Mouse (Mus musculus): ENCODE results near the gene Mcl1. TPM values are rescaled to one million over a fixed set of nuclear protein-coding genes. Genes with fewer than 3 reads are reported as not detected.
A peak's percentile ranks its signal among the peaks of the same experiment; 100 is the strongest.
"Not testable (repeated sequence)": the region's sequence is repeated elsewhere in the genome, so short reads cannot be mapped to it uniquely, and the experiment has no call there.

The Mcl1 gene
- polyA plus RNA-seq, 1 experiment: 565 TPM

GRCm38 (mm10) chr3:95663969-95664608 lies 5.5 kb downstream of the Mcl1 start:
- Histone ChIP-seq H3K27ac (ENCODE audit: insufficient read depth, low read depth, low read length) (peak overlapping the region; percentile 79), H3K4me1 (ENCODE audit: control insufficient read depth, insufficient read depth, low read length) (peaks cover 52% of the 10 kb centered on the region), H3K4me3 (ENCODE audit: insufficient read depth, low read length) (peak overlapping the region; percentile 22; the same call in 1 of the 2 replicates)
- TF ChIP-seq POLR2A (IDR thresholded peaks at IDR 0.05; ENCODE audit: borderline replicate concordance, low read depth, low read length): no peak
- no peak for TF ChIP-seq CTCF (IDR thresholded peaks at IDR 0.05; ENCODE audit: low read depth, low read length)

GRCm38 (mm10) chr3:95664940-95665352 lies 6.4 kb downstream of the Mcl1 start:
- Histone ChIP-seq H3K4me3 (ENCODE audit: insufficient read depth, low read length) (no peak overlapping the region), H3K4me1 (ENCODE audit: control insufficient read depth, insufficient read depth, low read length) (peaks cover 59% of the 10 kb centered on the region), H3K27ac (ENCODE audit: insufficient read depth, low read depth, low read length) (peak overlapping the region; percentile 44)
- no peak for TF ChIP-seq POLR2A (IDR thresholded peaks at IDR 0.05; ENCODE audit: borderline replicate concordance, low read depth, low read length)
- no peak for TF ChIP-seq CTCF (IDR thresholded peaks at IDR 0.05; ENCODE audit: low read depth, low read length)

GRCm38 (mm10) chr3:95666124-95666844 lies 7.7 kb downstream of the Mcl1 start:
- H3K27ac ChIP-seq (ENCODE audit: insufficient read depth, low read depth, low read length): peak overlapping the region; percentile 24
- TF ChIP-seq CTCF (IDR thresholded peaks at IDR 0.05; ENCODE audit: low read depth, low read length) (no peak), POLR2A (IDR thresholded peaks at IDR 0.05; ENCODE audit: borderline replicate concordance, low read depth, low read length) (no peak)
- H3K4me3 ChIP-seq (ENCODE audit: insufficient read depth, low read length): no peak overlapping the region
- H3K4me1 ChIP-seq (ENCODE audit: control insufficient read depth, insufficient read depth, low read length): peaks cover 64% of the 10 kb centered on the region

GRCm38 (mm10) chr3:95667521-95667920 lies 8.9 kb downstream of the Mcl1 start:
- H3K4me1 ChIP-seq (ENCODE audit: control insufficient read depth, insufficient read depth, low read length): peaks cover 76% of the 10 kb centered on the region
- H3K4me3 ChIP-seq (ENCODE audit: insufficient read depth, low read length): no peak overlapping the region
- H3K27ac ChIP-seq (ENCODE audit: insufficient read depth, low read depth, low read length): peak overlapping the region; percentile 90
- no peak for TF ChIP-seq POLR2A (IDR thresholded peaks at IDR 0.05; ENCODE audit: borderline replicate concordance, low read depth, low read length)
- no peak for TF ChIP-seq CTCF (IDR thresholded peaks at IDR 0.05; ENCODE audit: low read depth, low read length)

DNA sequence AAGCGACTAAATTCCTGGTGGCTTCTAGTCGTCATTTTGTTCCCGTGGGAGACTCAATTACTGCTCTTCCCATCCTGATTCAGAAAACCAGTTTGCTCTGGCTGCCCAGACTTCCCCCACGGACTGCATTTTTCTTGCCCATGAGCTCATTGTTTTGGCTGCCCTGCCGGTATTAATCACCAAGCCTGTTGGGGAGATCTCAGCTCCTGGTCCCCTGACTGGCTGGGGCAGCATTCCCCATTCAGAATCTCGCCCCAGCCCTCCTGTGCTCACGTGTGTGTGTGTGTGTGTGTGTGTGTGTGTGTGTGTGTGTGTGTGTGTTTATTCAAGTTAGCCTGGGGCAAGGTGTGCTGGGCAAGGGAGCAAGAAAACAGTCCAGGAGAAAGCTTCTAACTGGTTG lies 9.4 kb downstream of the Mcl1 start:
- Histone ChIP-seq H3K27ac (ENCODE audit: insufficient read depth, low read depth, low read length) (peak overlapping the region; percentile 90), H3K4me3 (ENCODE audit: insufficient read depth, low read length) (peak overlapping the region; percentile 12; the same call in 1 of the 2 replicates), H3K4me1 (ENCODE audit: control insufficient read depth, insufficient read depth, low read length) (peaks cover 77% of the 10 kb centered on the region)
- TF ChIP-seq CTCF (IDR thresholded peaks at IDR 0.05; ENCODE audit: low read depth, low read length): no peak
- TF ChIP-seq POLR2A (IDR thresholded peaks at IDR 0.05; ENCODE audit: borderline replicate concordance, low read depth, low read length): no peak

DNA sequence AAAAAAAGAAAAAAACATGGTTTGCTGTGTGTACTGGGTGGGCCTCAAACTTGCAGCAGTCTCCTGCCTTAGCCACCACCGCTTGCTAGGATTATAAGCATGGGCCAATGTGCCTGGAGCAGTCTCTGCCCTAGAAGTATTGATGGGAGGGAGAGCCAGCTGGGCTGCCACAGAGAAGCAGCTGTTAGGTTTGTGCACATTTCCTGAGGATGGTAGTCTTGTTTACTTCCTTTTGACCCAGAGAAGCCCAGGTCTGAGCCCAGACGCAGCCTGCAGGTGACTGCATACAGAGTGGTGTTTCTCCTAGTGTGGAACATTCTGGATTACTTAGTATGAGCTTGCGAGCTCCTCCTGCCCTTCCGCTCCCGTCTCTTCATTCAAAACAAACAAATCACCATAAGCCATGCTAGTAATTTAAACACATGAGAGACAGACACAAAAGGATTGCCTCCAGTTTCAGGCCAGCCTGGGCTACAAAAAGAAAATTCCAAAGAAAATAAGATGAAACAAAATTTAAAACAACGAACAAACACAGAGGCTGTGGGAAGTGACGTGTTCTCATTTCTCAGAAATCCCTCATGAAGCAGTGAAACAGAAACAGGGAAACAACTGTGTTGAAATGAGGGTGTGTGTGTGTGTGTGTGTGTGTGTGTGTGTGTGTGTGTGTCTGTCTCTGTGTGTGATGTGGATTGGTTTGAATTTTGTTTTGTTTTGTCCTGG lies 10.2 kb downstream of the Mcl1 start:
- TF ChIP-seq CTCF (IDR thresholded peaks at IDR 0.05; ENCODE audit: low read depth, low read length): no peak
- no peak for TF ChIP-seq POLR2A (IDR thresholded peaks at IDR 0.05; ENCODE audit: borderline replicate concordance, low read depth, low read length)
- Histone ChIP-seq H3K4me3 (ENCODE audit: insufficient read depth, low read length) (peak overlapping the region; percentile 12), H3K27ac (ENCODE audit: insufficient read depth, low read depth, low read length) (peak overlapping the region; percentile 90), H3K4me1 (ENCODE audit: control insufficient read depth, insufficient read depth, low read length) (peaks cover 77% of the 10 kb centered on the region)

DNA sequence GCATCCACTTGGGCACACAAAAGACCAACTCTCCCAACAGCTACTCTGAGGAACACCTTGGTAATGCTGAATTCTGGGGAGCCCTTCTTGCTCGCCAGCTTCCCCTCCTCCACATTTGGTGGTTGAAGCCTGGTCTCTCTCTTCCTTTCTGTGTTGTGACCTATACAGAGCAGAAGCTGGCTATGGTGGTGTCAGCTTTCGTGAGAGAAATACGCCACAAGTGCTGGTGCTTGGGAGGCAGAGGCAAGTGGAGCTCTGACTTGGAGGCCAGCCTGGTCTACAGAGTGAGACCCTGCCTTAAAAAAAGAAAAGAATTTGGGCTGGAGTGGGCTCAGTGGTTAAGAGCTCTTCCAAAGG lies 10.7 kb downstream of the Mcl1 start:
- TF ChIP-seq POLR2A (IDR thresholded peaks at IDR 0.05; ENCODE audit: borderline replicate concordance, low read depth, low read length): 0 out of 2 replicates have a peak, but pooled peaks have one; percentile 39
- no peak for TF ChIP-seq CTCF (IDR thresholded peaks at IDR 0.05; ENCODE audit: low read depth, low read length)
- H3K27ac ChIP-seq (ENCODE audit: insufficient read depth, low read depth, low read length): peak overlapping the region; percentile 90
- peaks cover 71% of the 10 kb centered on the region for H3K4me1 ChIP-seq (ENCODE audit: control insufficient read depth, insufficient read depth, low read length)
- H3K4me3 ChIP-seq (ENCODE audit: insufficient read depth, low read length): no peak overlapping the region

DNA sequence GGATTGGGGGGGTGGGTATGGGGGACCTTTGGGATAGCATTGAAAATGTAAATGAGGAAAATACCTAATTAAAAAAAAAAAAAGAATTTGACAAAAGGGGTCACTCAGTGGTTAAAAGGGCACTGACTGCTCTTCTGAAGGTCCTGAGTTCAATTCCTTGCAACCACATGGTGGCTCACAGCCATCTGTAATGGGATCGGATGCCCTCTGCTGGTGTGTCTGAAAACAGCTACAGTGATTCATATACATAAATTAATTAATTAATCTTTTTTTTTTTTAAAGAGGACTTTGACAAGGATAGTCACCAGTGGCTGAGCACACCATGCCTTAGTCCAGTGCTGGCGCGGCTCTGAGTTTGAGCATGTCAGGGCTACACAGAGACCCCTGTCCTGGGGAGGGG lies 11.8 kb downstream of the Mcl1 start:
- H3K27ac ChIP-seq (ENCODE audit: insufficient read depth, low read depth, low read length); H3K4me3 ChIP-seq (ENCODE audit: insufficient read depth, low read length): not testable (repeated sequence)
- peaks cover 71% of the 10 kb centered on the region for H3K4me1 ChIP-seq (ENCODE audit: control insufficient read depth, insufficient read depth, low read length)

- no peak for TF ChIP-seq CTCF (IDR thresholded peaks at IDR 0.05; ENCODE audit: low read depth, low read length)
- no peak for TF ChIP-seq POLR2A (IDR thresholded peaks at IDR 0.05; ENCODE audit: borderline replicate concordance, low read depth, low read length)
- Histone ChIP-seq H3K4me3 (ENCODE audit: insufficient read depth, low read length) (no peak overlapping the region), H3K27ac (ENCODE audit: insufficient read depth, low read depth, low read length) (peak overlapping the region; percentile 99; the same call in 1 of the 2 replicates), H3K4me1 (ENCODE audit: control insufficient read depth, insufficient read depth, low read length) (peaks cover 71% of the 10 kb centered on the region)
These were observed 12.6 kb downstream of the Mcl1 start for GRCm38 (mm10) chr3:95671201-95671600.

DNA sequence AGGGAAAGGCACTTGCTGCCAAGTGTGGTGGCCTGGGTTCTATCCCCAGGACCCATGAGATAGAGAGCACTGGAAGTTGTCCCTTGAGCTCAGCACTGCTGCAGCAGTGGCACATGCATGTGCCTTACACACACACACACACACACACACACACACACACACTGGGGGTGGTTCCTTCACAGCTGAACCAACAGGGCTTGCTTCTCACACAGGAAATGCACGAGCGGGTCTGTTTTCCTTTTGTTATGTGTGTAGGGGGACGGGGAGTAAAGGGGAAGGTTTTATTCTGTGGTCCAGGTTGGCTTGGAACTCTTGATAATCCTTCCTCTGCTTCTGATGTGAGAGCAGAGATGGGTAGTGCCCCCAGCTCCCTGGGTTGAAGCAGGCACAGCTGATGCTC lies 13.9 kb downstream of the Mcl1 start:
- Histone ChIP-seq H3K4me1 (ENCODE audit: control insufficient read depth, insufficient read depth, low read length) (peaks cover 73% of the 10 kb centered on the region), H3K4me3 (ENCODE audit: insufficient read depth, low read length) (no peak overlapping the region), H3K27ac (ENCODE audit: insufficient read depth, low read depth, low read length) (peak overlapping the region; percentile 99)
- TF ChIP-seq CTCF (IDR thresholded peaks at IDR 0.05; ENCODE audit: low read depth, low read length) (no peak), POLR2A (IDR thresholded peaks at IDR 0.05; ENCODE audit: borderline replicate concordance, low read depth, low read length) (no peak)
